Mouse (Mus musculus) erythroblast, embryonic 14.5 days (primary cell): ENCODE results near the gene Gipr.

ENCODE experiments used
- GATA1 ChIP-seq: IDR thresholded peaks from 2 replicates; pipeline ENCODE4 v1.6.1; 2012; ENCODE audit warnings: low read length, inconsistent platforms, mixed read lengths
- TAL1 ChIP-seq: IDR thresholded peaks from 3 replicates; pipeline ENCODE4 v1.6.1; 2012; ENCODE audit warnings: low read length, inconsistent platforms, mixed read lengths

DNA sequence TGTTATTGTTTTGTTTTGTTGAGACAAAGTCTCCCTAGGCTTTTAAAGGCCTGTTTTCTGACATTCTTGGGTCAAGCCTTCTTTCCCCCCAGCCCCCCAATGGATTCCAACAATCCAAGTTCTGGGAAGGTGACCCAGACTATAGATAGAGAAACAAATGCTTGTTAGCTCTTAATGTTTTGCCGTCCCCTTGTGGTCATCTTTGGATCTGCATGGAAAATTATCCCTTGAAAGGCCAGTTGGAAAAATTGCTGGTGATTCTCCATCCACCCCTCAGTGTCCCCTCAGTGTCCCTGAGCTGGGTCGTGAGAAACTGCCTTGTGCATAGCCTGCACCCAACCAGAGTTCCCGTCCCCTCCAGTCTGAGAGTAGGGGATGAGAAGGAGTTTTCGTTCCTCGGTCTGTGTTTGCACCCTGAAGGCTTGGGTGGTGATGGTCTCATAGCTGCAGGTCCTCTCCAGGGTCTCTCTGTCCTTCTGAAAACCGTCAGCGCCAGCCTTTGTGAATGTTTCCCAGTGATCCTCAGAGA lies 43.1 kb upstream of the Gipr start:
- TF ChIP-seq GATA1: no peak
- TF ChIP-seq TAL1: no peak
